Mouse (Mus musculus) ES-E14 (cell line): ENCODE data around the gene Rps6ka5.

Experiments used
- CHD2 ChIP-seq: IDR thresholded peaks from 2 replicates; pipeline ENCODE4 v1.6.1; 2014; ENCODE audit warnings: mild to moderate bottlenecking, low read depth, low read length, inconsistent platforms
- MAFK ChIP-seq: IDR thresholded peaks from 2 replicates; pipeline ENCODE4 v1.6.1; 2014; ENCODE audit warnings: mild to moderate bottlenecking, low read depth, low read length, inconsistent platforms; ENCODE audit not compliant: insufficient read depth

DNA sequence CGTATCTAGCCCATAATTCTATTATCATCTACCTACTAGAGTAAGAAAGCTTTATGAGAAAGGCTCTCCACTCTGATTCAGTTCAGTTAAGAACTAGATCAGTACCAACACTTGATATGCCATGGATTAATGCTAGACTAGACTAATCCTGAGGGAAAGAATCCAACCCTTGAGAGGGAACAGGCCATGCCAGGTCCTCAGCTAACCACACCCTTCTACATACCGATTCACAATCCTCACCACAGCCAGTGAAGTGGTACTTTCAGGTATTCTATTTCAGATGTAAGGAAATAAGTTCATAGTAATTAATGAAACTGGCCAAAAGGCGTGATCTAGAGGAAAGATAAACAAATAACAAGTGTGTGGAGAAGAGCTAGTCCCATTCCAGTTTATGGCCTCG lies 70.8 kb downstream of the Rps6ka5 start:
- TF ChIP-seq CHD2 (no peak), MAFK (no peak)
